Mouse (Mus musculus) CH12.LX (cell line): ENCODE measurements at regions not wholly inside any gene's neighbourhood (a gene's known extent, or its start where the extent isn't known, plus 50 kb on each side); places are given as distances from the start of the nearest gene placed in this dataset.

Source experiments
- DNase-seq: peaks from one replicate; pipeline ENCODE4 v3.0.0-alpha.2; 2013; ENCODE audit errors: extremely low read depth
- H3K27ac ChIP-seq: 2 replicates; pipeline ENCODE4 v1.5.1; 2012; ENCODE audit warnings: low read depth, mild to moderate bottlenecking, control low read depth, moderate library complexity; ENCODE audit not compliant: insufficient read depth
- H3K27me3 ChIP-seq: replicated peaks from 2 replicates; pipeline ENCODE3; 2012; ENCODE audit warnings: inconsistent platforms
- H3K36me3 ChIP-seq, 2 experiments: replicated peaks in 1 of 2; 2 replicates each; pipeline versions ENCODE3 to v1.6.1; 2012; ENCODE audit warnings: inconsistent platforms in 1 of 2, low read length in 1 of 2, mild to moderate bottlenecking in 1 of 2, mixed read lengths in 1 of 2, moderate library complexity in 1 of 2; ENCODE audit not compliant: control insufficient read depth in 1 of 2, insufficient read depth in 1 of 2
- H3K4me1 ChIP-seq, 2 experiments: 2 replicates each; pipeline ENCODE4 v1.6.1; 2012; ENCODE audit warnings: inconsistent platforms in 1 of 2, moderate library complexity in 1 of 2; ENCODE audit not compliant: insufficient read depth in 2 of 2, control insufficient read depth in 1 of 2
- H3K4me2 ChIP-seq: 2 replicates; pipeline ENCODE4 v1.6.1; 2012; ENCODE audit warnings: low read depth, mild to moderate bottlenecking, control low read depth; ENCODE audit not compliant: poor library complexity, insufficient read depth, severe bottlenecking
- H3K4me3 ChIP-seq, 3 experiments: fragments of 150-350 bp in 1 of 3; sonication (generic) in 1 of 3; replicated peaks in 1 of 3; 2 replicates each; pipeline versions ENCODE3 to v1.5.1; 2011 to 2012; ENCODE audit warnings: low read depth in 2 of 3, low read length in 2 of 3, mild to moderate bottlenecking in 2 of 3, moderate library complexity in 2 of 3, control low read depth in 1 of 3, improper control_type of control experiment in 1 of 3, inconsistent platforms in 1 of 3, mixed read lengths in 1 of 3; ENCODE audit not compliant: poor library complexity in 1 of 3
- H3K79me2 ChIP-seq: replicated peaks from 2 replicates; pipeline ENCODE4 v1.6.1; 2012; ENCODE audit warnings: mild to moderate bottlenecking, moderate library complexity; ENCODE audit not compliant: control insufficient read depth, poor library complexity, insufficient read depth, severe bottlenecking; ENCODE audit errors: extremely low read depth
- H3K9ac ChIP-seq: 2 replicates; pipeline ENCODE4 v1.6.1; 2012; ENCODE audit warnings: low read depth, mild to moderate bottlenecking, control low read depth, moderate library complexity; ENCODE audit not compliant: insufficient read depth
- H3K9me3 ChIP-seq: replicated peaks from 2 replicates; pipeline ENCODE3; 2012; ENCODE audit warnings: low read length, inconsistent platforms, mixed read lengths
- CHD1 ChIP-seq: IDR thresholded peaks from 2 replicates; pipeline ENCODE4 v1.6.1; 2012; ENCODE audit warnings: low read depth, low read length, improper control_type of control experiment, inconsistent platforms
- CHD2 ChIP-seq: IDR thresholded peaks from 2 replicates; pipeline ENCODE4 v1.6.1; 2011; ENCODE audit warnings: low read length, improper control_type of control experiment
- E2F4 ChIP-seq: IDR thresholded peaks from 2 replicates; pipeline ENCODE4 v1.6.1; 2011; ENCODE audit warnings: low read depth, low read length, improper control_type of control experiment; ENCODE audit not compliant: insufficient replicate concordance
- ELF1 ChIP-seq: IDR thresholded peaks from 2 replicates; pipeline ENCODE4 v1.6.1; 2014; ENCODE audit warnings: low read depth, mild to moderate bottlenecking, inconsistent platforms, low read length, improper control_type of control experiment
- GABPA ChIP-seq: IDR thresholded peaks from 2 replicates; pipeline ENCODE4 v1.6.1; 2012; ENCODE audit warnings: low read depth, low read length, improper control_type of control experiment, inconsistent platforms; ENCODE audit not compliant: insufficient replicate concordance
- IRF4 ChIP-seq: IDR thresholded peaks from 2 replicates; pipeline ENCODE4 v1.6.1; 2014; ENCODE audit warnings: low read depth, mild to moderate bottlenecking, inconsistent platforms, low read length, improper control_type of control experiment
- JUN ChIP-seq: IDR thresholded peaks from 2 replicates; pipeline ENCODE4 v1.6.1; 2011; ENCODE audit warnings: low read depth, mild to moderate bottlenecking, low read length, improper control_type of control experiment, moderate library complexity; ENCODE audit not compliant: insufficient read depth
- JUND ChIP-seq: conservative IDR thresholded peaks from 2 replicates; pipeline ENCODE4 v1.6.1; 2011; ENCODE audit warnings: low read depth, low read length, improper control_type of control experiment
- KAT2A ChIP-seq: IDR thresholded peaks from 2 replicates; pipeline ENCODE4 v1.6.1; 2012; ENCODE audit warnings: low read length, improper control_type of control experiment, inconsistent platforms; ENCODE audit not compliant: insufficient replicate concordance
- MAZ ChIP-seq: IDR thresholded peaks from 2 replicates; pipeline ENCODE4 v1.6.1; 2012; ENCODE audit warnings: low read depth, mild to moderate bottlenecking, inconsistent platforms, low read length, improper control_type of control experiment, moderate library complexity
- MEF2A ChIP-seq: IDR thresholded peaks from 2 replicates; pipeline ENCODE4 v1.6.1; 2014; ENCODE audit warnings: low read depth, mild to moderate bottlenecking, inconsistent platforms, low read length, improper control_type of control experiment, borderline replicate concordance
- MXI1 ChIP-seq: IDR thresholded peaks from 2 replicates; pipeline ENCODE4 v1.6.1; 2011; ENCODE audit warnings: mild to moderate bottlenecking, low read depth, low read length, improper control_type of control experiment
- MYC ChIP-seq: IDR thresholded peaks from 2 replicates; pipeline ENCODE4 v1.6.1; 2011; ENCODE audit warnings: low read depth, mild to moderate bottlenecking, improper control_type of control experiment, low read length
- NRF1 ChIP-seq: IDR thresholded peaks from 2 replicates; pipeline ENCODE4 v1.6.1; 2014; ENCODE audit warnings: low read depth, mild to moderate bottlenecking, inconsistent platforms, low read length, improper control_type of control experiment, moderate library complexity
- PAX5 ChIP-seq: IDR thresholded peaks from 2 replicates; pipeline ENCODE4 v1.6.1; 2012; ENCODE audit warnings: low read length, inconsistent platforms, mixed read lengths
- POLR2A ChIP-seq: IDR thresholded peaks from 2 replicates; pipeline ENCODE4 v1.6.1; 2011; ENCODE audit warnings: low read depth, mild to moderate bottlenecking, improper control_type of control experiment, low read length
- RAD21 ChIP-seq: IDR thresholded peaks from 2 replicates; pipeline ENCODE4 v1.6.1; 2011; ENCODE audit warnings: low read depth, mild to moderate bottlenecking, low read length, improper control_type of control experiment, moderate library complexity
- SIN3A ChIP-seq: IDR thresholded peaks from 2 replicates; pipeline ENCODE4 v1.6.1; 2012; ENCODE audit warnings: low read length, improper control_type of control experiment, inconsistent platforms
- SMC3 ChIP-seq: IDR thresholded peaks from 2 replicates; pipeline ENCODE4 v1.6.1; 2011; ENCODE audit warnings: low read depth, low read length, improper control_type of control experiment
- TBP ChIP-seq: conservative IDR thresholded peaks from 2 replicates; pipeline ENCODE4 v1.6.1; 2011; ENCODE audit warnings: low read depth, low read length, improper control_type of control experiment
- TCF12 ChIP-seq: IDR thresholded peaks from 2 replicates; pipeline ENCODE4 v1.6.1; 2014; ENCODE audit warnings: low read depth, mild to moderate bottlenecking, inconsistent platforms, low read length, improper control_type of control experiment
- USF2 ChIP-seq: conservative IDR thresholded peaks from 2 replicates; pipeline ENCODE4 v1.6.1; 2011; ENCODE audit warnings: low read depth, low read length, improper control_type of control experiment
- ZC3H11A ChIP-seq: IDR thresholded peaks from 2 replicates; pipeline ENCODE4 v1.6.1; 2012; ENCODE audit warnings: low read depth, mild to moderate bottlenecking, inconsistent platforms, low read length, improper control_type of control experiment
- dilution Hi-C: fragments of 300-500 bp; cut with MboI; formaldehyde crosslinking; loops from 2 replicates; pipeline ENCODE4 v1.14.3; 2020; ENCODE audit warnings: low sequenced_read_pairs; ENCODE audit not compliant: extremely low pct_unique_long_range_greater_than_20kb, extremely low pct_ligation_motif_present
- in situ Hi-C: fragments of 300-500 bp; cut with MboI; formaldehyde crosslinking; loops from 3 replicates; pipeline ENCODE4 v1.14.3; 2019; ENCODE audit warnings: low sequenced_read_pairs, low pct_ligation_motif_present, low pct_unique_long_range_greater_than_20kb, mixed read lengths

DNA sequence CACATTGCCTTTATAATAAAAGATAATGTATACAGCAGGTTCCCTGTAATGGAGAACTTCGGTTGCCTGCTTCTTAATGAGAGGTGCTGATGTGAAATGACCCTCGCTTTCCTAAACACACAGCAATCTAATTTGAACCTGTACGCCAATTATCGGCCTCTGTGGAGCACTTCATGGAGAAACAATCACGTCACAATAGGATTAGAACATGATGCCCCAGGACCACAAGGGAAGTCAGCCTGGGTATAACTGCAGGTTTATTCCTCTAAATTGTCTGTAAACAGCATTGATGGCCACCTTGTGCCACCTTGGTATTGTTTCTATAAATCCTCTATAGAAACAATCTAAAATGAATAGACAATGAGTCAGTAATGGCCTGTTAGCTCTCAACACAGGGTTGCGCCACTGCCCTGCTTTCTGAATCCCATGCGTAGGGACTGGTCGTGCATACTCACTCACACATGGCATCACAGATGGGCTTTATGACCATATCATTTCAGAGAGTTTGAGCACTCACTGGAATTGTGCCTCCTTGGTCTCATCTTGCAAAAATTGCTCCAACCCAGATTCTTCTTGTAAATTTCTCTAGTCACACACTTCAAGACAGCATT is 179.9 kb upstream of the Rnf219 start:
- no peak overlapping the region for H3K4me3 ChIP-seq
- H3K4me1 ChIP-seq: no peaks in the 10 kb centered on the region
- no peaks in the 10 kb centered on the region for H3K36me3 ChIP-seq
- H3K79me2 ChIP-seq: no peaks in the 10 kb centered on the region
- dilution Hi-C loops (no loop called here), in situ Hi-C loops (no loop called here)
- no peak overlapping the region for H3K4me2 ChIP-seq
- no peak for DNase-seq
- H3K9me3 ChIP-seq: no peaks in the 10 kb centered on the region
- no peak overlapping the region for H3K27ac ChIP-seq
- TF ChIP-seq MYC (no peak), ELF1 (no peak), E2F4 (no peak)
- H3K9ac ChIP-seq: no peak overlapping the region
- H3K27me3 ChIP-seq: no peaks in the 10 kb centered on the region

DNA sequence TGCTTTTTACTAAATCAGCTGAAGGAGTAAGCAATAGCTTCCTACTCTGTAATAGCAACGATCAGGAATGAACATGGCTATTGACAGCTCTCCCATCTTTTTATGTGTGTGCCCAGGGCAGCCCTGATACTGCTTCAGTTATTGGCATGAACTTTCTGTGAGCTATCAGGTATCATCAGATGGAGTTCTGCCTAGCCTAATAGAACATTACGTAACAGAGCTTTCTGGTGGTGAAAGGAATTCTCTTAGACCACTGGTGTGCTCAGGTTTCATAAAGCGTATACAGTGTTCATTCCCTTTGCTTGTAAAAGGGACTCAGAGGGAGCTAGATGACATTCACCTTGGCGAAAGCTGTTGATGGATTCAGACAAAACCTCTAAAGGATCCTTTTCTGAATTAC is 176.5 kb upstream of the Rnf219 start:
- no peak for DNase-seq
- H3K4me2 ChIP-seq: no peak overlapping the region

DNA sequence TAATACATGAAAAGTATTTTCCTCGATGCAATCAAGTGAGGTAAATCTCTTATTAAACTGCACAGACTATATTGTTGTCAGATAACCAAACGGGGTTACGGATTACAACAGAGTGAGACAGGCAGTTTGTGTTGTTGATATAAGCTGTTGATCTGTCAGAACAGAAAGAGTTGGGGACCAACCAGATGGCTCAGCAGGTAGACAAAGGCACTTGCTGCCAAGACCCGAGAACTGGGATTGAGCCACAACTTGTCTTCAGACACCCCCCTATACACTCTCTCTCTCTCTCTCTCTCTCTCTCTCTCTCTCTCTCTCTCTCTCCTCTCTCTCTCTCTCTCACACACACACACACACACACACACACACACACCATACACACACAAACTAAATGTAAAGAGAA is 172.7 kb upstream of the Rnf219 start:
- H3K27ac ChIP-seq: no peak overlapping the region
- H3K4me2 ChIP-seq: no peak overlapping the region
- TF ChIP-seq JUN (no peak), GABPA (no peak), MXI1 (no peak)
- dilution Hi-C loops (no loop called here), in situ Hi-C loops (no loop called here)
- DNase-seq: no peak
- H3K4me1 ChIP-seq: no peaks in the 10 kb centered on the region
- H3K79me2 ChIP-seq: no peaks in the 10 kb centered on the region
- H3K9ac ChIP-seq: no peak overlapping the region
- H3K27me3 ChIP-seq: no peaks in the 10 kb centered on the region
- no peaks in the 10 kb centered on the region for H3K9me3 ChIP-seq
- no peak overlapping the region for H3K4me3 ChIP-seq
- H3K36me3 ChIP-seq: no peaks in the 10 kb centered on the region

More for the DNA sequence above, 176.5 kb upstream of the Rnf219 start:
- dilution Hi-C loops: no loop called here
- TF ChIP-seq SMC3: no peak
- TF ChIP-seq JUND: no peak
- no peak for TF ChIP-seq ZC3H11A
- no peak for TF ChIP-seq IRF4
- TF ChIP-seq MEF2A: no peak
- TF ChIP-seq MYC: no peak
- TF ChIP-seq MXI1: no peak
- TF ChIP-seq SIN3A: no peak
- no peak for TF ChIP-seq CHD2
- TF ChIP-seq TBP: no peak
- no peak for TF ChIP-seq KAT2A
- TF ChIP-seq USF2: no peak
- TF ChIP-seq MAZ: no peak
- no peak for TF ChIP-seq POLR2A
- no peak for TF ChIP-seq CHD1
- no peak for TF ChIP-seq PAX5
- TF ChIP-seq NRF1: no peak
- TF ChIP-seq RAD21: no peak
- TF ChIP-seq TCF12: no peak
- TF ChIP-seq, all 38 proteins: peak for 0
- no peak overlapping the region for H3K27ac ChIP-seq
- H3K4me3 ChIP-seq: no peak overlapping the region
- no peaks in the 10 kb centered on the region for H3K79me2 ChIP-seq
- H3K4me1 ChIP-seq: no peaks in the 10 kb centered on the region
- in situ Hi-C loops: no loop called here
- no peak overlapping the region for H3K9ac ChIP-seq
- H3K9me3 ChIP-seq: no peaks in the 10 kb centered on the region
- no peaks in the 10 kb centered on the region for H3K36me3 ChIP-seq
- no peaks in the 10 kb centered on the region for H3K27me3 ChIP-seq
